In the genomic region with DNA sequence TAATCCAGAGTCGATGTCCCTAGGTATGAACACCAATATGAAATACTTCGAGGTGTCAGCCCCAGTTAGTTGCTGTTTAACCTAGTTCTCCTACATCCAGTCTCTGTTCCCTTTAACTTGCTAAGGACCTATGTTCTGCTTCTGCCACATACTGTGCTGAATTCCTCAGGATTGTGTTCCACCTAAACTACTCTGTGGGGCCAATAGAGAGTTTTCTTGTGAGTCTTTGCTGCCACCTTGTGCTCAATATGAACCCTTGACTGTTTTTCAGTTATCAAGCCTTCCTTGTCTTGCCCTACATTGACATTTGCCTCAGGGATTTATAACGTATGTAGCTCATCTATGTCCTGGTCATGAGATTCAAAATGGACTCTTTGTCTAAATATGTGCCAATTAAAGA, we compare ENCODE assay signal across 9 mouse cellular contexts. TPM values are rescaled to one million over a fixed set of nuclear protein-coding genes. Genes with fewer than 3 reads are reported as not detected.
DNase-seq lines count a peak whose midpoint lies in the region; ATAC-seq lines count a peak whose summit lies in the region.
"Had no signal": no experiment of that assay in that cellular context is flagged by ENCODE, and none has a peak within 500 bp of the region (broad histone marks: within the 10 kb centered on the region; RNA-seq: fewer than 3 reads in every experiment).

No protein-coding gene starts in this region.

- H3K4me2 ChIP-seq in midbrain, embryonic 15.5 days, result no peak overlapping the region
- no peak overlapping the region for H3K4me2 ChIP-seq in midbrain, embryonic 13.5 days (replicated peaks)
- H3K4me2 ChIP-seq in forebrain, embryonic 14.5 days (ENCODE audit: low read length), result no peak overlapping the region

- H3K27ac ChIP-seq in midbrain, embryonic 15.5 days, result no peak overlapping the region
- no peak overlapping the region for H3K27ac ChIP-seq in midbrain, embryonic 13.5 days
- no peak overlapping the region for H3K27ac ChIP-seq in forebrain, embryonic 14.5 days (ENCODE audit: low read depth, low read length)

- WGBS in midbrain, embryonic 15.5 days, result 67% methylated on average over 3 of the region's 3 CpGs
- WGBS in midbrain, embryonic 13.5 days, result 61% methylated on average over 3 of the region's 3 CpGs
- 77% methylated on average over 3 of the region's 3 CpGs for WGBS in forebrain, embryonic 14.5 days

- H3K4me3 ChIP-seq in midbrain, embryonic 15.5 days, result no peak overlapping the region
- no peak overlapping the region for H3K4me3 ChIP-seq in midbrain, embryonic 13.5 days (replicated peaks)
- no peak overlapping the region for H3K4me3 ChIP-seq in forebrain, embryonic 14.5 days (ENCODE audit: low read depth, low read length)

- H3K9ac ChIP-seq in midbrain, embryonic 15.5 days, result no peak overlapping the region
- H3K9ac ChIP-seq in midbrain, embryonic 13.5 days (replicated peaks), result no peak overlapping the region
- no peak overlapping the region for H3K9ac ChIP-seq in forebrain, embryonic 14.5 days (ENCODE audit: low read length)

- H3K4me1 ChIP-seq in midbrain, embryonic 15.5 days, result no peaks in the 10 kb centered on the region
- H3K4me1 ChIP-seq in midbrain, embryonic 13.5 days (replicated peaks), result no peaks in the 10 kb centered on the region
- H3K4me1 ChIP-seq in forebrain, embryonic 14.5 days (ENCODE audit: control insufficient read depth, insufficient read depth, low read length), result no peaks in the 10 kb centered on the region

- H3K36me3 ChIP-seq in midbrain, embryonic 15.5 days (replicated peaks), result no peaks in the 10 kb centered on the region
- no peaks in the 10 kb centered on the region for H3K36me3 ChIP-seq in midbrain, embryonic 13.5 days
- no peaks in the 10 kb centered on the region for H3K36me3 ChIP-seq in forebrain, embryonic 14.5 days (ENCODE audit: control insufficient read depth, insufficient read depth, low read length)
- H3K36me3 ChIP-seq in splenic B cell, adult 2 months (ENCODE audit: control insufficient read depth, insufficient read depth, low read length, poor library complexity, severe bottlenecking), result no peaks in the 10 kb centered on the region

- no peaks in the 10 kb centered on the region for H3K27me3 ChIP-seq in midbrain, embryonic 15.5 days (replicated peaks)
- no peaks in the 10 kb centered on the region for H3K27me3 ChIP-seq in midbrain, embryonic 13.5 days
- H3K27me3 ChIP-seq in forebrain, embryonic 14.5 days (replicated peaks; ENCODE audit: control insufficient read depth, insufficient read depth, low read length), result no peaks in the 10 kb centered on the region
- no peaks in the 10 kb centered on the region for H3K27me3 ChIP-seq in splenic B cell, adult 2 months (ENCODE audit: control insufficient read depth, insufficient read depth, low read length, poor library complexity, severe bottlenecking)

- peak; percentile 52; the same call in 1 of the 2 replicates for ATAC-seq in midbrain, embryonic 15.5 days (replicated peaks)
- no peak for ATAC-seq in midbrain, embryonic 13.5 days
- ATAC-seq in forebrain, embryonic 14.5 days, result peak; percentile 42; the same call in 1 of the 2 replicates

- intact Hi-C loops in heart, postnatal 36 days (cut with DNase I), result loop anchor here (1.0 to 5.0 kb wide), 2 partner anchors 214 to 301 kb away; no protein-coding TSS in a partner anchor

- H3K9me3 ChIP-seq in midbrain, embryonic 15.5 days, result no peaks in the 10 kb centered on the region
- H3K9me3 ChIP-seq in midbrain, embryonic 13.5 days, result no peaks in the 10 kb centered on the region
- H3K9me3 ChIP-seq in forebrain, embryonic 14.5 days (replicated peaks; ENCODE audit: control insufficient read depth, low read length), result no peaks in the 10 kb centered on the region

- DNase-seq in heart, adult 18-20 months, result peak; percentile 6 to 18
- DNase-seq in heart, postnatal 36 days, result no peak
- peak; percentile 66 for DNase-seq in forebrain, embryonic 14.5 days (ENCODE audit: low spot score)
- DNase-seq in splenic B cell, adult 2 months (ENCODE audit: low read depth, low spot score), result peak; percentile 20
- no peak for DNase-seq in yolk sac, embryonic 10.5 days (ENCODE audit: low spot score)
- no peak for DNase-seq in urinary bladder, postnatal 25 days (ENCODE audit: low spot score)

RNA-seq across cellular contexts. Expression of a gene that starts 21.1 kb away (rescaled TPM):
- 1 to 10 TPM; 2.1 to 2.8 TPM for total RNA-seq in heart, adult 18-20 months (2021)
- total RNA-seq in heart, postnatal 36 days (2021), result 1 to 10 TPM; 2.2 to 2.3 TPM
- polyA plus RNA-seq in midbrain, embryonic 15.5 days (2015; fragmentation: Nextera tagmentation; extraction: Ambion mirVana), result 5.1 and 5.2 TPM in 2 replicates
- 7.5 and 8.3 TPM in 2 replicates for polyA plus RNA-seq in midbrain, embryonic 13.5 days (2015; fragmentation: Nextera tagmentation; extraction: Ambion mirVana)
- polyA plus RNA-seq in forebrain, embryonic 14.5 days (2014; fragmentation: Nextera tagmentation; extraction: Ambion mirVana), result 7.6 and 7.7 TPM in 2 replicates

RNA-seq across cellular contexts. Expression of a gene that starts 25.3 kb away (rescaled TPM):
- 1 to 10 TPM; 2.6 to 3.0 TPM for total RNA-seq in heart, adult 18-20 months (2021)
- 1 to 10 TPM; 1.8 to 1.9 TPM for total RNA-seq in heart, postnatal 36 days (2021)
- polyA plus RNA-seq in midbrain, embryonic 15.5 days (2015; fragmentation: Nextera tagmentation; extraction: Ambion mirVana), result 0.13 and 0.19 TPM in 2 replicates
- polyA plus RNA-seq in midbrain, embryonic 13.5 days (2015; fragmentation: Nextera tagmentation; extraction: Ambion mirVana), result 0.12 and 0.49 TPM in 2 replicates
- 0.67 and 1.1 TPM in 2 replicates for polyA plus RNA-seq in forebrain, embryonic 14.5 days (2014; fragmentation: Nextera tagmentation; extraction: Ambion mirVana)

RNA-seq across cellular contexts. Expression of a gene that starts 38.3 kb away (rescaled TPM):
- total RNA-seq in heart, adult 18-20 months (2021), result 100 to 1,000 TPM; 137 to 162 TPM
- total RNA-seq in heart, postnatal 36 days (2021), result 100 to 1,000 TPM; 116 to 171 TPM
- polyA plus RNA-seq in midbrain, embryonic 15.5 days (2015; fragmentation: Nextera tagmentation; extraction: Ambion mirVana), result not detected in 2 replicates
- polyA plus RNA-seq in midbrain, embryonic 13.5 days (2015; fragmentation: Nextera tagmentation; extraction: Ambion mirVana), result not detected in 2 replicates
- 0.12 TPM in 1 of 2 replicates, not detected in the other for polyA plus RNA-seq in forebrain, embryonic 14.5 days (2014; fragmentation: Nextera tagmentation; extraction: Ambion mirVana)
- polyA plus RNA-seq: liver, adult 2 months had no signal

Comparison
In these comparisons a context has a peak if more than half of its experiments do, and no peak if none do; other contexts are left out.
1. DNase-seq: peak in heart, adult 18-20 months (2 of 2), forebrain, embryonic 14.5 days (single experiment) and splenic B cell, adult 2 months (single experiment); none in heart, postnatal 36 days (0 of 2), yolk sac, embryonic 10.5 days (single experiment) and urinary bladder, postnatal 25 days (single experiment).